Mouse (Mus musculus) kidney, postnatal 4 days (tissue): ENCODE measurements at regions not wholly inside any gene's neighbourhood (a gene's known extent, or its start where the extent isn't known, plus 50 kb on each side); places are given as distances from the start of the nearest gene placed in this dataset.

Experiments used
- DNase-seq, 2 experiments: peaks; one replicate each; pipeline ENCODE4 v3.0.0; 2021; ENCODE audit warnings: mixed read lengths in 2 of 2

DNA sequence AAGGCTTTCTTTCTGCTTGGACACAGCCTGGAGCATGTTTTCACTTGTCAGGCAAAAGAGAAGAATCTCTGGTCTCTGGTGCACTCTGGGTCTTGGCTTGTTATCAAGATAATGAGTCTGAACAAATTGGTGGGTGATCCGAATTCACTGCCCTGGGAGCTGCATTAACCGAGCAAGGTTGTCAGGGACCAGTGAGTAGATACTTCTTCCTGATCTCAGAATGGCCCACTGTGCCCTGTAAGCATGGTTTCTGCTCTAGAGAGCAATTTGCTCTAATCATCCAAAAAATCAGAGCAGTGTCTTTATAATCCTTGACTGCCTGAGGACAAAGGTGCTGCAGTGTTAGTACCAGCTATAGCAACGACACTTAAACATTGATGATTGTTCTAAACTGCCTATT is 97.2 kb upstream of the 1500015O10Rik start:
- DNase-seq = no peak

DNA sequence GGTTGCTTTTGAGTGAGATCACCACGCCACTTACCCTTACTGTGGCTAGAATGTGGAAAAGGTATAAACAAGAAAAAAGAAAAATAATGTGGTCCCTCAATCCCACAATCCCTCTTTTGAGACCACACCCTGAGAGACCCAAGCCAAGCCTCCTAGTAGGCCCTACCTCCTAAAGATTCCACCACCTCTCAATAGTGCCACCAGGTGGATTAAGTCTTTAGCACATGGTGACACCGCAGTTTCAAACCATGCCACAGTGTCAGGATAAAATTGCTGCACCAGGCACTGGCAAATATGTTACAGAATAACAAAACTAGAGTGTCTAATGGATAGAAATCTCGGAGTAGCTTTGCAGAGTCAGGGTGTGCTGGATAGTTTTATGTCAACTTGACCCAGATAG is 94.7 kb upstream of the 1500015O10Rik start:
- peak; percentile 6 to 24 for DNase-seq

DNA sequence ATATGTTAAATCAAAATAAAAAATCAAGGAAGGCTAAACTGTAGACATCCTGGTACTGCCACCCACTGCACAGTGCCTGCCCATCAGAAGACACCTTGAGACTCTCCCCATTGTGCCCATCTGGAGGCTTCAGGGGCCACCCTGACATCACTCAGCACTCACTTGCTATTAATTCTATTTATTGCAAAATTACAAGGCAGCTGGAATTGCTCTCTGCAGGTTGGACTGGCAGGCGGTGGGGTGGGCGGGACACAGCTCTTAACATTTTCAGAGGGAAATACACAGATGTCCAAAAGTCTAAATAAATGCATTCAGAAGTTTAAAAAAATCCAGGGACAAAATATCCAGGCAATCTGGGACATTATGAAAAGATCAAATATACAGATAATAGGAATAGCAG is 92.4 kb upstream of the 1500015O10Rik start:
- no peak for DNase-seq

- DNase-seq = no peak
These were observed 58.4 kb upstream of the 1500015O10Rik start for GRCm38 (mm10) chr1:43672031-43672430.
